Mouse (Mus musculus): Measurements from ENCODE around the gene Hand1.
"Not testable (repeated sequence)": the region's sequence is repeated elsewhere in the genome, so short reads cannot be mapped to it uniquely, and the experiment has no call there.

The Hand1 gene

GRCm38 (mm10) chr11:57832552-57833201 is at the start of gene Hand1:
TSS of gene Hand1 (minus strand) at chr11:57832818.
- no peak for DNase-seq (ENCODE audit: low spot score in 2 of 2)

DNA sequence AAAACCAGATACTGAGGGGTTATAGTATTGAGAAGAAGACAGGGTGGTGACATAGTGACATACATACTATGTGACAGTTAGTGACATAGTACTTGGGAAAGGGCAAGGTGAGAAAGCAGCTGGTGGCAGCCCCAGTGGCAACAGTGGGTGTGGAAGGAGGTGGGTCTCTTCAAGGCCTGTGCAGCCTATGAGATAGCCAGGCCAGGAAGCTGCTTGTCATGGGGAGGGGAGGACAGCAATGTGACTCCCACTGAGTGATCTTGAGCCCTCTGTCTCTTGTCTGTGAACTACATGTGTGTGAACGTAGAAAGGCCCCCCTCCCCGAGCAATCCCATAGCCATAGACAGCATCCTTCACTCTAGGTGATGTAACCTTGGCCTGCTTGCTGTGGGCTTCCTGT is 43.5 kb upstream of the Hand1 start:
- DNase-seq (ENCODE audit: low spot score in 2 of 2): no peak

DNA sequence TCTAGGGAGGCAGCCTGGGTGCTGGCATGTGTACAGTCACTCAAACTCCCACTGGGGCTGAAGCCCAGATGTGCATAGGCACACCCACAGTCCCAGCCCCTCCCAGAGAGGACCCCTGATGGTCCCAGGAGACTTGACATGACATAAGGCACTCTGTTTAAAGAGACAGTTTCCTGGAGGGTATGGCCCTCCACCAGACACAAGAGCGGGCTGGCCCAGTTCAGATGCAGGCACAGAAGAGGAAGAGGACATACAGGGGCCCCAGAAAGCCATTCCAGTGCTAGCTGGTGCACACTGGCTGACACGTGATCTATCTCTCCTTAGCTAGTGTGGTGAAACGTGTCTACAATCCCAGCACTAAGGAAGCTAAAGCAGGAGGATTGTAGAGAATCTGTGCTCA is 40.4 kb upstream of the Hand1 start:
- DNase-seq (ENCODE audit: low spot score in 2 of 2): peak; percentile 66 to 67

DNA sequence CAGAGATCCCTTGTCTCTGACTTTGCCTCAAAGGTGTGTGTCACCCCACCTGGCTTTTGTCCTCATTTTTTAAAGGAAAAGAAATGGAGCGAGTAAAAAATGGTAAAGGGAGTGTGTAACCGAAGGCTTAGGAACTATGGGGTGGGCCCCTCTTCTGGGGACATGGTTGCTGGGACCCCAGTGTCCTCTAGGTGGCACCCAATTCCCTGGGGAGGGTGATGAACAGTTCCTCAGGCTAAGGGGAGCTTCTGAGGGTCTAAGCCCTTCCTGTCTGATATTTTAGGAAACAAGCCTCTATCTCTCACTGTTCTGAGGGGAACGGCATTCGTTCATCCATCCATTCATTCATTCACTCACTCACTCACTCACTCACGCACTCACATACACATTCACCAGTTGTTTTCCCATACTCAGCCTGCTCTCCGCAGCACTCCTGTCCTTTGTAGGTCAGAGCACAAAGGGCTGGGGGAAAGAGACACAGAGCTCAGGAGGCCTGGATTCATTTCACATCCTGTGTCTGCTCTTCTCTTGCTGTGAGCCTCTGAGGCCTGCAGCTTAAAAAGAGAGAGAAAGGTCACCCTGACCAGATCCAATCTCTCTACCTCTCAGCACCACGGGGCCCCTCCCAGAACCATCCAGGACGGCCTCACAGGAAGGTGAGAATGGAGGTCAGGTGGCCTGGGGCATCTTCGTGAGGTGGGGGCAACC is 36.3 kb upstream of the Hand1 start:
- DNase-seq (ENCODE audit: low spot score in 2 of 2): peak; percentile 25 to 44

DNA sequence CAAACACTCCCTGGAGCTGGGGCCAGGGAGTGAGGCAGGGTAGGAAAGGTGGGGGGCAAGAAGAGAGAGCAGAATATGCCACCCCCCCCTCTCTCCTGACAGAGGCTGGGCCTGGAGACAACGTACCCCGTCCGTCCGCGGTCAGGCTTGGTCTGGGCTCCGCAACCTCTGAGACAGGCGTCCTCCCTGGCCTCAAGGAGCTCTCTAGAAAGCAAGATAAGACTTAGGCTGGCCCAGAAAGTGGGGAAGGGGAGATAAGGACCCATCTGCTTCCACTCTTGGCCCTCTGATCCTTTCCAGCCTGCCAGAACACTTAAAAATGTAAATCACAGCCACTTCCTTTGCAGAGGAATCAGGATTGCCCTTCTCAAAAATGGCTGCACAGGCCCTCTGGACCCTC is 33.8 kb upstream of the Hand1 start:
- DNase-seq (ENCODE audit: low spot score in 2 of 2): no peak

- no peak for DNase-seq (ENCODE audit: low spot score in 2 of 2)
Observed at GRCm38 (mm10) chr11:57864577-57864976, 32.0 kb upstream of the Hand1 start.

DNA sequence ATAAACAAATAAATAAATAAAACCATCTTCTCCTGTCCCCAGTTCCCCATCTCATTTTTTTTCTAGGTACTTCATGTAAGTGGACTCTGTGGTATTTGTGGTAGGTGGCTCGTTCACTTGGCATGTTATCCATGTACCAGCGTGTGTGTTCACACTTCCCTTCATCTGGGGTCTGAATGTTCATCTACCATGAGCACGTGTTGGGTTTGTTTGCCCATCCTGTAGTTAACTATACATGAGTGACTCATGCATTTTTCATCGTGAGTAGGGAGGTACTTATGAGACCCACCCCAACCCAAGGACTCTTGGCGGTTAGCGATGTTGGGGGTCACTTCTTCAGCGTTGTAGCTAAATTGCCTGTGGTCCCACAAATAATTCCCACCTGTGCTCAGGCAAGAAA is 29.5 kb upstream of the Hand1 start:
- no peak for DNase-seq (ENCODE audit: low spot score in 2 of 2)

GRCm38 (mm10) chr11:57857709-57858108 is 25.1 kb upstream of the Hand1 start:
- no peak for DNase-seq (ENCODE audit: low spot score in 2 of 2)

DNA sequence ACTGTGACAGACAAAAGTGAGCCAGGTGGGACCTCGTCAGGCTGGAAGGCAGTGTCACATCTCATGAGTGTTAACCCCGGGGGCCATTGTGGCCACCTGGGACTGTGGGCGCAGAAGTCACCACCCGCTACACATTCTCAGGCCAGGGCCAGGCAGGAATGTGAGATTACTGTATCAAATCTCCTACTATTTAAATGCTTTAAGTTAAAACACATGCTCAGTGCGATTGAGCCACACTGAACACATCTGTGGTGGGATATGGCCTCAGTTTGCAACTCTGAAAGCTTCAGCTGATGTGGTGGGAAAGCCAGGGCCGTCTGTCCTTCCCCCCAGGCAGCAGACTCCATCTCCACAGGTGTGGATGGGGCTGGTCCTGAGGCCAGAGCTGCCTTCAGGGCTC is 21.0 kb upstream of the Hand1 start:
- DNase-seq (ENCODE audit: low spot score in 2 of 2): no peak

- no peak for DNase-seq (ENCODE audit: low spot score in 2 of 2)
Observed at GRCm38 (mm10) chr11:57850931-57851330, 18.3 kb upstream of the Hand1 start.

GRCm38 (mm10) chr11:57850298-57850697 is 17.7 kb upstream of the Hand1 start:
- DNase-seq (ENCODE audit: low spot score in 2 of 2): no peak

GRCm38 (mm10) chr11:57847396-57847795 is 14.8 kb upstream of the Hand1 start:
- no peak for DNase-seq (ENCODE audit: low spot score in 2 of 2)

DNA sequence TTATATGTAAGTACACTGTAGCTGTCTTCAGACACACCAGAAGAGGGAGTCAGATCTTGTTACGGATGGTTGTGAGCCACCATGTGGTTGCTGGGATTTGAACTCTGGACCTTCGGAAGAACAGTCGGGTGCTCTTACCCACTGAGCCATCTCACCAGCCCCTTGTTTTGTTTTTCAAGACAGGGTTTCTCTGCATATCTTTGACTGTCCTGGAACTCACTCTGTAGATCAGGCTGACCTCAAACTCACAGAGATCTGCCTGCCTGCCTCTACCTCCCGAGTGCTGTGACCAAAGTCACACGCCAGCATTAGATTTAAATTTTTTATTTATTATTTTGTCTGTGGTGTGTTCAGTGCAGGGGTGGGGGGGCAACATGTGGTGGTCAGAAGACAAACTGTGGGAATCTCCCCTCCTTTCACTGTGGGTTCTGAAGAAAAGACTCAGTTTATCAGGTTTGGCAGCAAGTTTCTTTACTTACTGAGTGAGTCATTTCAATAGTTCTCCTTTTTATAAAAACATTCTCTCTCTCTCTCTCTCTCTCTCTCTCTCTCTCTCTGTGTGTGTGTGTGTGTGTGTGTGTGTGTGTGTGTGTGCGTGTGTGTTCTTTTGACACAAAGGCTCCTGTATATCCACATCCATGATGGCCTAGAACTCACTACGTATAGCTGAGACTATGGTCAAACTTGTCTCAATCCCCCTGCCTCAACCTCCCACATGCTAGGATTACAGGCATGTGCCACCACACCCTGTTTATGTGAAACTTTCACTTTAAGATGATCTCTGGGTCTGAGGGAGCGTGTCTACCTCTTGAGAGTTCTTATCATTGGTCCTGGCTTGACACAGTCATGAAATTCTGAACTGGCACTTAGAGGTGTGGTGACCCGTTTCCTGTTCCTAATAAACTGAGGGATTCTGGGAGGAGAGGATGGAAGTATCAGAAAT is 14.1 kb upstream of the Hand1 start:
- DNase-seq (ENCODE audit: low spot score in 2 of 2): not testable (repeated sequence)

- no peak for DNase-seq (ENCODE audit: low spot score in 2 of 2)
Observed at GRCm38 (mm10) chr11:57841391-57841790, 8.8 kb upstream of the Hand1 start.

GRCm38 (mm10) chr11:57840986-57841385 is 8.4 kb upstream of the Hand1 start:
- no peak for DNase-seq (ENCODE audit: low spot score in 2 of 2)

- DNase-seq (ENCODE audit: low spot score in 2 of 2): no peak
Observed at GRCm38 (mm10) chr11:57837861-57838680, 5.5 kb upstream of the Hand1 start.

DNA sequence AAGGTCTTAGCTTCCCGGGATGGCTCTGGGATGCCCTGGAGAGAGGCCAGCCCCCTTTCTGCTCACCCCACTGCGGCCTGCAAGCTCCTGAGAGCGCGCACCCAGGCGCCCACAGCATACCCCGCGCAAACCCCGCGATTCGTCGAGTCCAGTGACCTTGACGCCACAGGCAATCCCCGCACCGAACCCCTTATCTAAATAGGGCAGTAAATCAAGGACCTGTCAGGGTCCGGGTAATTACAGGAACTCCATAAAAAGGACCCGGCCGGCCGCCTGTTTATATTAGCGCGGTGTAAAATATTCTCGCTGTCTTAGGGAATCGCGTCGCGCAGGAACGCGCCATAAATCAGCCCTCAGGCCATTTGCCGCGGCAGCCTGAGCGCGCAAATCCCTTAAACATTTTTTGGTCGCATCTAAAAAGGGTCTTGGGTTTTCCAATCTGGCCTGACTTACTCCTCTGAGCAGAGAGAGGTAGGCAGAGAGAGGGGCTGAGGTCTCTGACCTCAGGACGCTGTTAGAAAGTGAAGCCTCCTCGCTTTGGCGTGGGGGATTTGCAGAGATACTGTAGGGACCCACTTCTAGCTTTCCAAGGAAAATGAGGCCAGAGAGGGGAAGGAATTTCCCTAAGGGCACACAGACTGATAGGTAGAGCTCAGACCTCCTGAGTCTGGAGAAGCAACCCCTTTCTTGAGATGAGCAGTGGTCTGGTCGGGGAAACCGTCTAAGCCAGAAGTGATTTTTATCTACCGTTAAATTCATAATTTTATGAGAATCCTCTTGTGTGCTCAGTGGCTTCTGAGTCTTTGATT is 4.5 kb upstream of the Hand1 start:
- no peak for DNase-seq (ENCODE audit: low spot score in 2 of 2)

- DNase-seq (ENCODE audit: low spot score in 2 of 2): no peak
Observed at GRCm38 (mm10) chr11:57836401-57836800, 3.8 kb upstream of the Hand1 start.

GRCm38 (mm10) chr11:57835931-57836330 is 3.3 kb upstream of the Hand1 start:
- DNase-seq (ENCODE audit: low spot score in 2 of 2): no peak

DNA sequence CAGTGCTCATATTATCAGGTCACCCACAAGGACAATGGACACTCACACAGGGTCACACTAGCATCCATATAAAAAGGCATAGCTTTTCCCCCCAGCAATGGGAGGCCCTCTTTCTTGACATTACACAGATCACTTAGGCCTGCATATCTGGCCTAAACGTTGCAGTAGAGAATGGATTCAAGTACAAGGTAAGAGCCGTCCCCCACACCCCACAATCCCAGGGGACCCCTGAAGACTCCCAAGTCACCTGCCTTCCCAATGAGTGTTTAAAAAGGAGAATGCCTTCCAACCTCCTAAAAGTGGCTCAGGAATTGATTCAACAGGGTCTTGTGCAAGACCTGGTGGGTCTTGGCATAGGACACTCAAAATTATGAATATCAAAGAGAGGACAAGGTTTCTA is 2.7 kb upstream of the Hand1 start:
- no peak for DNase-seq (ENCODE audit: low spot score in 2 of 2)

- no peak for DNase-seq (ENCODE audit: low spot score in 2 of 2)
Observed at GRCm38 (mm10) chr11:57834031-57834430, 1.4 kb upstream of the Hand1 start.

Data from spleen, postnatal 36 days (tissue).